ENCODE assay signal across 8 mouse cellular contexts in genomic region chr2:27539772-27540514, GRCm38 (mm10). TPM values are rescaled to one million over a fixed set of nuclear protein-coding genes. Genes with fewer than 3 reads are reported as not detected.
DNase-seq lines count a peak whose midpoint lies in the region; ATAC-seq lines count a peak whose summit lies in the region.

No protein-coding gene starts in this region.

- no peaks in the 10 kb centered on the region for H3K27me3 ChIP-seq in hindbrain, embryonic 12.5 days

- peak; percentile 100 for DNase-seq in NIH3T3 (ENCODE audit: low read depth)
- DNase-seq in cerebellum, postnatal 10 days = peak; percentile 99
- peak; percentile 98 to 99 for DNase-seq in frontal cortex, postnatal 10 days (ENCODE audit: low spot score in 2 of 2)
- DNase-seq in layer of hippocampus, postnatal 14 days (ENCODE audit: low spot score in 2 of 2) = peak; percentile 98 to 100
- peak; percentile 98 for DNase-seq in lung, postnatal 14 days
- peak; percentile 98 for DNase-seq in retina, adult 2 months (ENCODE audit: low read depth, low spot score)
- DNase-seq in thymus, postnatal 36 days = peak; percentile 90 to 93

- peak overlapping the region; percentile 45 for H3K4me3 ChIP-seq in hindbrain, embryonic 12.5 days

- under 1% methylated on average over 46 of the region's 46 CpGs for WGBS in hindbrain, embryonic 12.5 days

- H3K4me2 ChIP-seq in hindbrain, embryonic 12.5 days (replicated peaks) = peak overlapping the region; percentile 75

- peaks cover 13% of the 10 kb centered on the region for H3K4me1 ChIP-seq in hindbrain, embryonic 12.5 days

- peak; percentile 99 for ATAC-seq in hindbrain, embryonic 12.5 days (ENCODE audit: low FRiP score)

- H3K9ac ChIP-seq in hindbrain, embryonic 12.5 days = peak overlapping the region; percentile 55

- H3K27ac ChIP-seq in hindbrain, embryonic 12.5 days = peak overlapping the region; percentile 88

- no peaks in the 10 kb centered on the region for H3K9me3 ChIP-seq in hindbrain, embryonic 12.5 days (replicated peaks)

- peaks cover 27% of the 10 kb centered on the region for H3K36me3 ChIP-seq in hindbrain, embryonic 12.5 days

RNA-seq across cellular contexts. Expression of gene Wdr5, which starts 25.0 kb away (rescaled TPM):
- 51.4 and 55.3 TPM in 2 replicates for polyA plus RNA-seq in hindbrain, embryonic 12.5 days (2016; fragmentation: Nextera tagmentation; extraction: Ambion mirVana)
- 10 to 100 TPM; 33.8 to 34.8 TPM for total RNA-seq in layer of hippocampus, postnatal 14 days (2021)

RNA-seq across cellular contexts. Expression of gene Brd3, which starts 32.5 kb away (rescaled TPM):
- 134 and 141 TPM in 2 replicates for polyA plus RNA-seq in hindbrain, embryonic 12.5 days (2016; fragmentation: Nextera tagmentation; extraction: Ambion mirVana)
- total RNA-seq in layer of hippocampus, postnatal 14 days (2021) = 10 to 100 TPM; 58.9 to 68.0 TPM

Comparison
In these comparisons a context has a peak if more than half of its experiments do, and no peak if none do; other contexts are left out.
1. Peak in every context shown above with its lines: DNase-seq, ATAC-seq, H3K4me3 ChIP-seq and H3K27ac ChIP-seq.